Mouse (Mus musculus) embryo, embryonic 10.5 days (tissue): Measurements from ENCODE around the gene Hoga1.

ENCODE experiments used
- DNase-seq: peaks from one replicate; pipeline ENCODE4 v3.0.0-alpha.2; 2015; ENCODE audit warnings: low spot score

Hoga1 gene

GRCm38 (mm10) chr19:42045269-42046102 is at the start of gene Hoga1:
Gene Hoga1, plus strand, starts transcription at chr19:42045610.
- DNase-seq, result peak; percentile 90

DNA sequence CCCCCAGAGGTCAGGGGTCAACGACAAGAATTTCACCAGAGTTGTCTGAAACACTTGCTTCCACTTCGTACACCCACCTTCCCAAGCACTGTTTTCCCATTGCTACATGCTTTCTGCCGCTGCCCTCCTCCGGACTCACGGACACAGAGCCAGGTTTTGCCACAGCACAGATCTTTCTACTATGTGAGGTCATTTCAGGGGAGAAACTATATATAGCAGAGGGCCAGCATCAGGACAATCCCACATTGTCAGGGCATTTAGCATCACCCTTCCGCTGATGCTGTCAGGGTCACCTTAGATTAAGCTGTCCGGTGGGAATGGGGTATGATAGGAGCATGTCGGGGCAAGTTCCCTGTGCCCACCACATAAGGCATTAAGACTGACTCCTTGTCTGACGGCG is 48.3 kb upstream of the Hoga1 start:
- DNase-seq, result no peak

- no peak for DNase-seq
Observed at GRCm38 (mm10) chr19:41998770-41999548, 46.5 kb upstream of the Hoga1 start.

DNA sequence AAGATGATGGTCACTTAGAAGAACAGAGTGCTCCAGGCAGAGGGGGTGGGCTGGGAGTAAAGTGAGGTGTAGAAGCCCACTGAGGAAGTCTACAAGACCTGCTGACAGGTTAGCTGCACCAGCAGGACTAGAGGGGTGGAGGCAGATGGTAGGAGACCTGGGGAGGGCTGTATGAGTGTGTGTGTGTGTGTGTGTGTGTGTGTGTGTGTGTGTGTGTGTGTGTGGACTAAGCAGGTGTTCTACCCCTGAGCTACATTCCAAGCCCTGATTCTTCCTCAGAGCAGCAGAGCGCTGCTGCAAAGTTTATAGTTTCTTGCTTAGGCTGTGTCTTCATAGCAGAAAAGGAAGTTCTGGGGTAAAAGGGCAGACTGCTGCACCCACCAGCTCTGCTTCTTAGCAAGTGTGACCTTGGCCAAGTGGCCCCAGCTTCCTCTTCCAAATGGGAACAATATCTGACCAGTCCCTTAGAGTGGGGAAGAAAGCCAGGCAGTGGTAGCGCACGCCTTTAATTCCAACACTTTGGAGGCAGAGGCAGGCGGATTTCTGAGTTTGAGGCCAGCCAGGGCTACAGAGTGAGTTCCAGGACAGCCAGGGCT is 45.6 kb upstream of the Hoga1 start:
- DNase-seq, result no peak

DNA sequence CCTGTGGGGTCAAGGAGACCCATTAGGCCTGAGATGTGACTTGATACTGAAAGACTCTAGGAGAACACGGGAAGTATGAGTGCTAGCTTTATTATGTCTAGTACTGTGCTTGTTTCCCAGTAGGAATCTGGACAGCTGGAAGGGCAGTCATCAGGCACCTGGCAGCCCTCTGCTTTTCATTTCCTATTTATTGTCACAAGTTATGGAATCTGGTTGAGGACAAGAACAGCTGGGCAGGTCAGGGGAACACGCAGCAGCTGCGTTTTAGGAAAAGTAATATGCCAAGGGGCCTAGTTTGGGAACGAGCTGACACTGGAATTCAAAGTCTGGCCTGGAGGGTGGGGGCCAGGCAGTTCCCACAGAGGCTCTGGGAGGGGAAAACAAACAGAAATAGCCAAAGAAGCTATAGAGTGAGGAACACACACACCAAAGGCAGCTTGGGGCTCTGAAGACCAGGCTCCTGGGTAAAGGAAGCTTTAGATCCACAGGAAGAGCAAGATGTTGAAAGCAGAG is 44.9 kb upstream of the Hoga1 start:
- no peak for DNase-seq

DNA sequence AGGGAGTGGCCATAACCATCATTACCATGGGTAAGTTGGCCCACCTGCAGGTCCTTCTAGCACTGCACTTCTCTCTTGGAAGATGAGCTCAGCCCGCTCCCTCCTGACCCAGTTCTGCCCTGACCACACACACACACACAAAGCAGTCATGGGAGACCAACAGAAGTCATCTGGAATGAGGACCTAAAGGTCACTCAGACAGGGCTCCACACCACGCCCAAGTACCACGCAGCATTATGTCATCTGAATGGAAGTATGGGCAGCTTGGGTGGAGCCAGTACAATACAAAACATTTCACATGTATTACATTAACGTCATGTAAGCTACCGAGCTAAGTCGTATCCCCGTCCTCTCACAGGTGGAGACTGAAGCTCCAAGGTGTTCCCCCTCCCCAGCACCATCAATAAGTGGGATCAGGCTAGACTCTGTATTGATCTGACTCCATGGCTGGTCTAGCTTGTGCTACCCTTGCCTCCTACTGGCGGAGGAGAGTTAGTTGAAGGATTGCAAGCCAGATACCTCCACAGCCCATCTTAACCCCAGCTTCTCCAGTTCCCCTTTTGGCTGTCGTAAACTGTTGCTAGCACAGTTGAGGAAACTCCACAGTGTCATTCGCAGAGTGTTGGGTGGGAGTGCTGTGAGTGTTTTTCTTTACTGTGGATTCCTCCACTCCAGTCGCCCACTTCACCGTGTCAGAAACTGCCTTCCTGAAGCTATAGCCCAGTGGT is 44.0 kb upstream of the Hoga1 start:
- no peak for DNase-seq

- DNase-seq, result no peak
Observed at GRCm38 (mm10) chr19:42004258-42004657, 41.2 kb upstream of the Hoga1 start.

GRCm38 (mm10) chr19:42005616-42006015 is 39.8 kb upstream of the Hoga1 start:
- no peak for DNase-seq

DNA sequence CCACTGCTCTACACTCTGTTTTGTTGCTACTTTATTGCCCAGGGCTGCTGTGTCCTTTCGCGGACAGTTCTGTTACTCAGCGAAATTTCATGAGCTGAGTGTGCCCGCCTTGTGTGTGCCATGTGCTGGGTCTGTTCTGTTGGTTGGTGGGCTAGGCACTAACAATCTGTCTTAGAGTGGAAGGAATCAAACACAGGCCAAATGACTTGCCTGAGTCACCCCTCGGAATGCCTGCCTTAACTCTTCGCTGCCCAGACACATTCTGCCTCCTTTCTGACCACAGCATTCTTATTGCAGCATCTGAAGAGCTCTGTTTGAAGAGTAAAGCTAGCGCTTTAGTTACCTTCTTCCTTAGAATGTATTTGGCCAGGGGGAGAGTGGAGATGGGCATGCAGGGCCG is 38.8 kb upstream of the Hoga1 start:
- no peak for DNase-seq

- no peak for DNase-seq
Observed at GRCm38 (mm10) chr19:42008586-42008985, 36.8 kb upstream of the Hoga1 start.

- no peak for DNase-seq
Observed at GRCm38 (mm10) chr19:42009067-42009466, 36.3 kb upstream of the Hoga1 start.

GRCm38 (mm10) chr19:42010436-42010835 is 35.0 kb upstream of the Hoga1 start:
- DNase-seq, result no peak

- no peak for DNase-seq
Observed at GRCm38 (mm10) chr19:42011123-42011522, 34.3 kb upstream of the Hoga1 start.

- no peak for DNase-seq
Observed at GRCm38 (mm10) chr19:42014231-42014825, 31.1 kb upstream of the Hoga1 start.

DNA sequence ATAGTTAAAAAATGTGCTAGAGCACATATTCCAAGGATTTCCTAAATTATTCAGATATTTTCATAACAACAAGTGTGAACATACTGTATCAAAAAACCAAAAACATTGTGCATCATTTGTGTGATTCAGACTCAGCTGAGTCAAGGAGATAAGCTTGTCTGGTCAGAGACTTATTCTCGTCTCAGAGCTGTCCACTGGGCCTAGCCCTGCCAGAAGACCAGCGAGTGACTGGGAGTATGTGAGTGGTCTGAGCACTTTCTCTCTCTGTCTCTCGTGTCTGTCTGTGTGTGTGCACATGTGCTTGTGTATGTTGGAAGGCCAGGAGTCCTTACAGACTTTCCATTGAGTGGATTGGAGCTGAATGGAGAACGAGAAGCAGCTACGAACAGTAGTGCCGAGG is 30.4 kb upstream of the Hoga1 start:
- DNase-seq, result no peak

GRCm38 (mm10) chr19:42016251-42016650 is 29.2 kb upstream of the Hoga1 start:
- no peak for DNase-seq

DNA sequence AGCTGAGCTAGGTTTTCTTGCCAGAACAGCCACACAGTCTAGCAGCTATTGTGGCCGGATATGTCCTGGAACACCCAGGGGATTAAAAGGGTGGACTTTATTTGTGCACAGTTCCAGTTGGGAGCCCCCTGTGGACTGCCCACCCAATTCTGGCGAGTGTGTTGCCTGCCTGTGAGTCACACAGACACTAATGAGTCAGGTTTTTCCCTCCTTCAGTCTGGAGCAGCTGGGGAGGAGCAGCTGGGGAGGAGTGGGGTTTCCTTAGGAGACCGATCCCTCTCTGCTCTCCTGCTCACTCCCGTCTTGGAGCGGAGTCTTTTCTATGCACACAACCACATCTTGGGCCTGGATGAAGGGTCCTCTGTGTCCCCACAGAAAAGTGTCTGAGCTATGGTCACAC is 28.6 kb upstream of the Hoga1 start:
- no peak for DNase-seq

DNA sequence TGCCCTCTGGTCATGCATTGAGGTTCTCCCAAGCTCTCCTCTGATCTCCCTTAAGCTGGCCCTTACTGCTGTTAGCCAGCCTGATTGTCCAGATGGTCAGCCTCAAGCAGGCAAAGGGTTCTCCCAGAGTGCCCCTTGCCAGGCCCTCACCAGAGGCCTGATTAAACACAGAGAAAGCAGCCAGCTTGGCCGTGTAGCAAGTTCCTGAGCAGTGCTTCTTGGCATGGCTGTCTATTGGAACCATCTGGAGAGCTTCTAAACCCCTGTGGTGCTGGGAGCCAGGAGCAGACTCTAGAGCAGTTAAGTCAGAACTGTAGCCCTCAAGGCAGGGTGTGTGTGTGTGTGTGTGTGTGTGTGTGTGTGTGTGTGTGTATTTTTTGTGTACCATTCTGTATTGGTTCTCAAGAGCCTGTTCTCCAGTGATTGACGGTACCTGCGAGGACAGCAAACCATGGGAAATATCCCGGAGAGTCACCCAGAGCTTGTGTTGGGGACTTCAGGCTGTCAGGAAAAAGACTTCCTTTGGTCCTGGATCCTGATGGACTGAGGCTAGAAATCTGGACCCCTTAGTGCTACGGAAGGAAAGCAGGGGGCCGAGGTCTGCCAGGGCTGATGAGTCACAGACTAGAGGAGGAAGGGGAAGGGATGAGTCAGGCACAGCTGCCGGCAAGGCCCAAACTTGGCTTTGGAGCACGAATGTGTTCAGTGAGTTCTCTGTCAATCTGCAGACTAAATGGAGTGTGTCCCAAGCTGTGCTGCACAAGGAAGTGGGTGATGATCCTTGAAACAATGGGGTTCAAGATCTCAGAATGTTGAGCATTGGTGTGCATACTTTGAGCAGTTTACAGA is 27.8 kb upstream of the Hoga1 start:
- no peak for DNase-seq

GRCm38 (mm10) chr19:42019011-42019522 is 26.3 kb upstream of the Hoga1 start:
- DNase-seq, result peak; percentile 59
